Mouse (Mus musculus) CH12.LX (cell line): ENCODE measurements around the gene Pla2g4c. TPM values are rescaled to one million over a fixed set of nuclear protein-coding genes. Genes with fewer than 3 reads are reported as not detected.
A peak's percentile ranks its signal among the peaks of the same experiment; 100 is the strongest.

Experiments used
- DNase-seq: peaks from one replicate; pipeline ENCODE4 v3.0.0-alpha.2; 2013; ENCODE audit errors: extremely low read depth
- H3K27ac ChIP-seq: 2 replicates; pipeline ENCODE4 v1.5.1; 2012; ENCODE audit warnings: low read depth, mild to moderate bottlenecking, control low read depth, moderate library complexity; ENCODE audit not compliant: insufficient read depth
- H3K27me3 ChIP-seq: replicated peaks from 2 replicates; pipeline ENCODE3; 2012; ENCODE audit warnings: inconsistent platforms
- H3K36me3 ChIP-seq, 2 experiments: replicated peaks in 1 of 2; 2 replicates each; pipeline versions ENCODE3 to v1.6.1; 2012; ENCODE audit warnings: inconsistent platforms in 1 of 2, low read length in 1 of 2, mild to moderate bottlenecking in 1 of 2, mixed read lengths in 1 of 2, moderate library complexity in 1 of 2; ENCODE audit not compliant: control insufficient read depth in 1 of 2, insufficient read depth in 1 of 2
- H3K4me1 ChIP-seq, 2 experiments: 2 replicates each; pipeline ENCODE4 v1.6.1; 2012; ENCODE audit warnings: inconsistent platforms in 1 of 2, moderate library complexity in 1 of 2; ENCODE audit not compliant: insufficient read depth in 2 of 2, control insufficient read depth in 1 of 2
- H3K4me2 ChIP-seq: 2 replicates; pipeline ENCODE4 v1.6.1; 2012; ENCODE audit warnings: low read depth, mild to moderate bottlenecking, control low read depth; ENCODE audit not compliant: poor library complexity, insufficient read depth, severe bottlenecking
- H3K4me3 ChIP-seq, 3 experiments: fragments of 150-350 bp in 1 of 3; sonication (generic) in 1 of 3; replicated peaks in 1 of 3; 2 replicates each; pipeline versions ENCODE3 to v1.5.1; 2011 to 2012; ENCODE audit warnings: low read depth in 2 of 3, low read length in 2 of 3, mild to moderate bottlenecking in 2 of 3, moderate library complexity in 2 of 3, control low read depth in 1 of 3, improper control_type of control experiment in 1 of 3, inconsistent platforms in 1 of 3, mixed read lengths in 1 of 3; ENCODE audit not compliant: poor library complexity in 1 of 3
- H3K79me2 ChIP-seq: replicated peaks from 2 replicates; pipeline ENCODE4 v1.6.1; 2012; ENCODE audit warnings: mild to moderate bottlenecking, moderate library complexity; ENCODE audit not compliant: control insufficient read depth, poor library complexity, insufficient read depth, severe bottlenecking; ENCODE audit errors: extremely low read depth
- H3K9ac ChIP-seq: 2 replicates; pipeline ENCODE4 v1.6.1; 2012; ENCODE audit warnings: low read depth, mild to moderate bottlenecking, control low read depth, moderate library complexity; ENCODE audit not compliant: insufficient read depth
- H3K9me3 ChIP-seq: replicated peaks from 2 replicates; pipeline ENCODE3; 2012; ENCODE audit warnings: low read length, inconsistent platforms, mixed read lengths
- BHLHE40 ChIP-seq: IDR thresholded peaks from 2 replicates; pipeline ENCODE4 v1.6.1; 2011; ENCODE audit warnings: mild to moderate bottlenecking, low read depth, low read length, improper control_type of control experiment
- CHD1 ChIP-seq: IDR thresholded peaks from 2 replicates; pipeline ENCODE4 v1.6.1; 2012; ENCODE audit warnings: low read depth, low read length, improper control_type of control experiment, inconsistent platforms
- CHD2 ChIP-seq: IDR thresholded peaks from 2 replicates; pipeline ENCODE4 v1.6.1; 2011; ENCODE audit warnings: low read length, improper control_type of control experiment
- CTCF ChIP-seq, 2 experiments: IDR thresholded peaks in 1 of 2; conservative IDR thresholded peaks in 1 of 2; 2 replicates each; pipeline ENCODE4 v1.5.1; 2011 to 2012; ENCODE audit warnings: low read depth in 2 of 2, low read length in 2 of 2, improper control_type of control experiment in 1 of 2, inconsistent platforms in 1 of 2, mild to moderate bottlenecking in 1 of 2, moderate library complexity in 1 of 2
- E2F4 ChIP-seq: IDR thresholded peaks from 2 replicates; pipeline ENCODE4 v1.6.1; 2011; ENCODE audit warnings: low read depth, low read length, improper control_type of control experiment; ENCODE audit not compliant: insufficient replicate concordance
- ELF1 ChIP-seq: IDR thresholded peaks from 2 replicates; pipeline ENCODE4 v1.6.1; 2014; ENCODE audit warnings: low read depth, mild to moderate bottlenecking, inconsistent platforms, low read length, improper control_type of control experiment
- EP300 ChIP-seq: IDR thresholded peaks from 2 replicates; pipeline ENCODE4 v1.6.1; 2011; ENCODE audit warnings: low read length, improper control_type of control experiment
- ETS1 ChIP-seq: conservative IDR thresholded peaks from 2 replicates; pipeline ENCODE4 v1.6.1; 2012; ENCODE audit warnings: low read depth, mild to moderate bottlenecking, inconsistent platforms, low read length, improper control_type of control experiment, moderate library complexity
- IRF4 ChIP-seq: IDR thresholded peaks from 2 replicates; pipeline ENCODE4 v1.6.1; 2014; ENCODE audit warnings: low read depth, mild to moderate bottlenecking, inconsistent platforms, low read length, improper control_type of control experiment
- JUN ChIP-seq: IDR thresholded peaks from 2 replicates; pipeline ENCODE4 v1.6.1; 2011; ENCODE audit warnings: low read depth, mild to moderate bottlenecking, low read length, improper control_type of control experiment, moderate library complexity; ENCODE audit not compliant: insufficient read depth
- KAT2A ChIP-seq: IDR thresholded peaks from 2 replicates; pipeline ENCODE4 v1.6.1; 2012; ENCODE audit warnings: low read length, improper control_type of control experiment, inconsistent platforms; ENCODE audit not compliant: insufficient replicate concordance
- MAFK ChIP-seq: IDR thresholded peaks from 2 replicates; pipeline ENCODE4 v1.6.1; 2011; ENCODE audit warnings: low read length, improper control_type of control experiment; ENCODE audit not compliant: insufficient replicate concordance
- MEF2A ChIP-seq: IDR thresholded peaks from 2 replicates; pipeline ENCODE4 v1.6.1; 2014; ENCODE audit warnings: low read depth, mild to moderate bottlenecking, inconsistent platforms, low read length, improper control_type of control experiment, borderline replicate concordance
- MXI1 ChIP-seq: IDR thresholded peaks from 2 replicates; pipeline ENCODE4 v1.6.1; 2011; ENCODE audit warnings: mild to moderate bottlenecking, low read depth, low read length, improper control_type of control experiment
- NELFE ChIP-seq: IDR thresholded peaks from 2 replicates; pipeline ENCODE4 v1.6.1; 2011; ENCODE audit warnings: low read depth, low read length, improper control_type of control experiment
- POLR2AphosphoS2 ChIP-seq: IDR thresholded peaks from 2 replicates; pipeline ENCODE4 v1.6.1; 2011; ENCODE audit warnings: low read depth, low read length, improper control_type of control experiment
- RAD21 ChIP-seq: IDR thresholded peaks from 2 replicates; pipeline ENCODE4 v1.6.1; 2011; ENCODE audit warnings: low read depth, mild to moderate bottlenecking, low read length, improper control_type of control experiment, moderate library complexity
- RCOR1 ChIP-seq: conservative IDR thresholded peaks from 2 replicates; pipeline ENCODE4 v1.6.1; 2012; ENCODE audit warnings: low read depth, mild to moderate bottlenecking, inconsistent platforms, low read length, improper control_type of control experiment
- USF1 ChIP-seq: IDR thresholded peaks from 2 replicates; pipeline ENCODE4 v1.6.1; 2014; ENCODE audit warnings: low read depth, mild to moderate bottlenecking, inconsistent platforms, low read length, improper control_type of control experiment
- USF2 ChIP-seq: conservative IDR thresholded peaks from 2 replicates; pipeline ENCODE4 v1.6.1; 2011; ENCODE audit warnings: low read depth, low read length, improper control_type of control experiment
- dilution Hi-C: fragments of 300-500 bp; cut with MboI; formaldehyde crosslinking; loops from 2 replicates; pipeline ENCODE4 v1.14.3; 2020; ENCODE audit warnings: low sequenced_read_pairs; ENCODE audit not compliant: extremely low pct_unique_long_range_greater_than_20kb, extremely low pct_ligation_motif_present
- in situ Hi-C: fragments of 300-500 bp; cut with MboI; formaldehyde crosslinking; loops from 3 replicates; pipeline ENCODE4 v1.14.3; 2019; ENCODE audit warnings: low sequenced_read_pairs, low pct_ligation_motif_present, low pct_unique_long_range_greater_than_20kb, mixed read lengths
- polyA plus RNA-seq: library from polyadenylated mRNA; unstranded; fragments of >175 nt; gene quantifications from 2 replicates; pipeline ENCODE4 v1.2.1, GENCODE M21; 2012; ENCODE audit warnings: low read depth; ENCODE audit not compliant: insufficient read length
- total RNA-seq, 2 experiments: library from RNA; depleted of rRNA; stranded (reverse); fragments of 300-350 nt in 1 of 2; fragments of >200 nt in 1 of 2; gene quantifications; 2 replicates each; pipeline ENCODE4 v1.2.3; 2012 to 2014

Pla2g4c gene
- 0.17 and 0.55 TPM in 2 replicates for total RNA-seq (2012; rRNA removed)
- 1.1 TPM in 2 replicates for total RNA-seq (2014; rRNA removed)
- polyA plus RNA-seq: 1.4 and 1.7 TPM in 2 replicates

- in situ Hi-C loops (no loop called here), dilution Hi-C loops (no loop called here)
- Histone ChIP-seq H3K27me3 (no peaks in the 10 kb centered on the region), H3K27ac (no peak within 1 kb of the TSS), H3K4me2 (no peak within 1 kb of the TSS), H3K9me3 (no peaks in the 10 kb centered on the region), H3K4me1 (no peaks in the 10 kb centered on the region), H3K4me3 (no peak within 1 kb of the TSS), H3K36me3 (peaks cover 0 to 23% of the 10 kb centered on the region in 2 experiments), H3K9ac (no peak within 1 kb of the TSS), H3K79me2 (no peaks in the 10 kb centered on the region)
- no peak for DNase-seq
- no peak for TF ChIP-seq CHD1
Observed at GRCm38 (mm10) chr7:13324316-13324715, at the start of gene Pla2g4c. TSS of gene Pla2g4c (plus strand) at chr7:13324655.

- H3K9me3 ChIP-seq: no peaks in the 10 kb centered on the region
- peak within 1 kb of the TSS; percentile 45 for H3K4me2 ChIP-seq
- no peak for DNase-seq
- peaks cover 23% of the 10 kb centered on the region for H3K79me2 ChIP-seq
- dilution Hi-C loops: no loop called here
- peak within 1 kb of the TSS; percentile 75 to 98 (median 76) for H3K4me3 ChIP-seq
- in situ Hi-C loops: loop anchor here (25.0 kb wide), 1 partner anchor 215 kb away; the partner anchor contains the start of gene Mzf1
- no peaks in the 10 kb centered on the region for H3K27me3 ChIP-seq
- TF ChIP-seq MAFK (no peak), NELFE (no peak), USF2 (no peak), BHLHE40 (no peak), MXI1 (no peak), ETS1 (no peak), POLR2AphosphoS2 (no peak), MEF2A (no peak), E2F4 (no peak), ELF1 (no peak), EP300 (no peak), USF1 (no peak), IRF4 (no peak), CHD2 (no peak), JUN (no peak), KAT2A (no peak), RAD21 (no peak), RCOR1 (no peak), CTCF (conservative IDR thresholded peaks at IDR 0.05 in 1 of 2, IDR thresholded peaks at IDR 0.05 in 1 of 2; ENCODE audit: low read depth in 2 of 2, low read length in 2 of 2) (no peak), CHD1 (no peak)
- H3K9ac ChIP-seq: peak within 1 kb of the TSS; percentile 93
- H3K36me3 ChIP-seq: peaks cover 25 to 67% of the 10 kb centered on the region in 2 experiments
- peaks cover 9 to 19% of the 10 kb centered on the region in 2 experiments for H3K4me1 ChIP-seq
- peak within 1 kb of the TSS; percentile 89; the same call in 1 of the 2 replicates for H3K27ac ChIP-seq
Observed at GRCm38 (mm10) chr7:13277081-13277480, 47.4 kb upstream of the Pla2g4c start, which contains the start of gene Lig1. TSS of gene Lig1 (plus strand) at chr7:13277283.
